In genomic region chr9:114729911-114730805, GRCm38 (mm10) we compare ENCODE assay signal across 8 mouse cellular contexts. TPM values are rescaled to one million over a fixed set of nuclear protein-coding genes. Genes with fewer than 3 reads are reported as not detected.
DNase-seq lines count a peak whose midpoint lies in the region; ATAC-seq and TF ChIP-seq lines count a peak whose summit lies in the region.

No protein-coding gene starts in this region.

- H3K4me2 ChIP-seq in lung, embryonic 14.5 days, result peak overlapping the region; percentile 52
- H3K4me2 ChIP-seq in midbrain, embryonic 15.5 days, result peak overlapping the region; percentile 78

- no peak overlapping the region for H3K27ac ChIP-seq in lung, embryonic 14.5 days (ENCODE audit: low read depth)
- H3K27ac ChIP-seq in brown adipose tissue, adult 24 weeks (replicated peaks; ENCODE audit: low read depth, low read length), result no peak overlapping the region
- no peak overlapping the region for H3K27ac ChIP-seq in midbrain, embryonic 15.5 days

- DNase-seq in lung, embryonic 14.5 days, result peak; percentile 21
- no peak for DNase-seq in lung, postnatal 4 days
- peak; percentile 85 for DNase-seq in induced T-regulatory cell, adult 2 months (ENCODE audit: low read depth)
- DNase-seq in retina, postnatal 1 day, result no peak
- no peak for DNase-seq in left cerebral cortex, adult 8-10 months (ENCODE audit: low spot score in 2 of 2)
- no peak for DNase-seq in right cerebral cortex, postnatal 4 days

- no peak overlapping the region for H3K9ac ChIP-seq in lung, embryonic 14.5 days
- no peak overlapping the region for H3K9ac ChIP-seq in midbrain, embryonic 15.5 days

- ATAC-seq in lung, embryonic 14.5 days (ENCODE audit: insufficient read depth), result peak; percentile 7; the same call in 1 of the 2 replicates
- ATAC-seq in midbrain, embryonic 15.5 days (replicated peaks), result no peak

- TF ChIP-seq CTCF in lung, embryonic 14.5 days (IDR thresholded peaks at IDR 0.05; ENCODE audit: low read depth), result no peak

- no peaks in the 10 kb centered on the region for H3K9me3 ChIP-seq in lung, embryonic 14.5 days (ENCODE audit: low read depth, low read length)
- H3K9me3 ChIP-seq in midbrain, embryonic 15.5 days, result no peaks in the 10 kb centered on the region

- no peaks in the 10 kb centered on the region for H3K27me3 ChIP-seq in lung, embryonic 14.5 days (ENCODE audit: insufficient read depth, low read length)
- H3K27me3 ChIP-seq in midbrain, embryonic 15.5 days (replicated peaks), result no peaks in the 10 kb centered on the region

- 28% methylated on average over 27 of the region's 30 CpGs for WGBS in lung, embryonic 14.5 days
- WGBS in midbrain, embryonic 15.5 days, result 44% methylated on average over 29 of the region's 30 CpGs

- peak overlapping the region; percentile 29 for H3K4me3 ChIP-seq in lung, embryonic 14.5 days (ENCODE audit: low read depth, low read length)
- peak overlapping the region; percentile 50 for H3K4me3 ChIP-seq in brown adipose tissue, adult 24 weeks (ENCODE audit: insufficient read depth, low read depth, low read length)
- H3K4me3 ChIP-seq in midbrain, embryonic 15.5 days, result peak overlapping the region; percentile 88

- peaks cover 8% of the 10 kb centered on the region for H3K4me1 ChIP-seq in lung, embryonic 14.5 days (ENCODE audit: insufficient read depth)
- peaks cover 5% of the 10 kb centered on the region; the same call in 1 of the 2 replicates for H3K4me1 ChIP-seq in brown adipose tissue, adult 24 weeks (ENCODE audit: control insufficient read depth, insufficient read depth, insufficient read length, low read length)
- H3K4me1 ChIP-seq in midbrain, embryonic 15.5 days, result peaks cover 12% of the 10 kb centered on the region

- H3K36me3 ChIP-seq in lung, embryonic 14.5 days (ENCODE audit: insufficient read depth), result 0 out of 2 replicates have a peak, but pooled peaks cover 4% of the 10 kb centered on the region
- H3K36me3 ChIP-seq in midbrain, embryonic 15.5 days (replicated peaks), result peaks cover 4% of the 10 kb centered on the region; the same call in 1 of the 2 replicates

RNA-seq across cellular contexts. Expression of gene Cmtm6, which starts 0.8 kb away (rescaled TPM):
- polyA plus RNA-seq in lung, embryonic 14.5 days (2014; fragmentation: Nextera tagmentation; extraction: Ambion mirVana), result 57.4 and 57.7 TPM in 2 replicates
- 21.0 and 25.5 TPM in 2 replicates for polyA plus RNA-seq in brown adipose tissue, adult 24 weeks (2012; ENCODE audit: insufficient read depth, insufficient read length, missing spikeins)
- 18.3 TPM in 2 replicates for polyA plus RNA-seq in midbrain, embryonic 15.5 days (2015; fragmentation: Nextera tagmentation; extraction: Ambion mirVana)
- 10 to 100 TPM; 20.0 to 25.7 (median 22.9) TPM for total RNA-seq in left cerebral cortex, adult 8-10 months (2022)

RNA-seq across cellular contexts. Expression of gene Dync1li1, which starts 41.6 kb away (rescaled TPM):
- 49.9 and 51.1 TPM in 2 replicates for polyA plus RNA-seq in lung, embryonic 14.5 days (2014; fragmentation: Nextera tagmentation; extraction: Ambion mirVana)
- polyA plus RNA-seq in brown adipose tissue, adult 24 weeks (2012; ENCODE audit: insufficient read depth, insufficient read length, missing spikeins), result 20.7 and 22.8 TPM in 2 replicates
- polyA plus RNA-seq in midbrain, embryonic 15.5 days (2015; fragmentation: Nextera tagmentation; extraction: Ambion mirVana), result 140 and 154 TPM in 2 replicates
- 10 to 100 TPM; 84.6 to 87.5 (median 85.9) TPM for total RNA-seq in left cerebral cortex, adult 8-10 months (2022)

RNA-seq across cellular contexts. Expression of gene Cmtm7, which starts 51.5 kb away (rescaled TPM):
- polyA plus RNA-seq in lung, embryonic 14.5 days (2014; fragmentation: Nextera tagmentation; extraction: Ambion mirVana), result 81.7 and 93.0 TPM in 2 replicates
- 1.9 and 7.8 TPM in 2 replicates for polyA plus RNA-seq in brown adipose tissue, adult 24 weeks (2012; ENCODE audit: insufficient read depth, insufficient read length, missing spikeins)
- 12.2 and 15.2 TPM in 2 replicates for polyA plus RNA-seq in midbrain, embryonic 15.5 days (2015; fragmentation: Nextera tagmentation; extraction: Ambion mirVana)
- total RNA-seq in left cerebral cortex, adult 8-10 months (2022), result 1 to 10 TPM; 2.7 to 6.4 (median 4.9) TPM

Comparison
In these comparisons a context has a peak if more than half of its experiments do, and no peak if none do; other contexts are left out.
1. DNase-seq: peak in lung, embryonic 14.5 days (single experiment) and induced T-regulatory cell, adult 2 months (single experiment); none in lung, postnatal 4 days (0 of 2), retina, postnatal 1 day (single experiment), left cerebral cortex, adult 8-10 months (0 of 2) and right cerebral cortex, postnatal 4 days (single experiment).
2. H3K4me3 ChIP-seq: peak in every context shown above with its lines; median percentile 88 in midbrain, embryonic 15.5 days; 50 in brown adipose tissue, adult 24 weeks; 29 in lung, embryonic 14.5 days.